Mouse (Mus musculus) MEL (cell line): ENCODE measurements at regions not wholly inside any gene's neighbourhood (a gene's known extent, or its start where the extent isn't known, plus 50 kb on each side); places are given as distances from the start of the nearest gene placed in this dataset.

Experiments
- BHLHE40 ChIP-seq: IDR thresholded peaks from 2 replicates; pipeline ENCODE4 v1.6.1; 2012; ENCODE audit warnings: low read depth, mild to moderate bottlenecking, inconsistent platforms, low read length, improper control_type of control experiment, borderline replicate concordance
- CHD2 ChIP-seq: IDR thresholded peaks from 2 replicates; pipeline ENCODE4 v1.6.1; 2011; ENCODE audit warnings: low read length, improper control_type of control experiment
- CTCF ChIP-seq, 3 experiments: IDR thresholded peaks in 2 of 3; conservative IDR thresholded peaks in 1 of 3; 2 replicates each; pipeline ENCODE4 v1.5.1; 2011 to 2012; ENCODE audit warnings: low read length in 3 of 3, low read depth in 2 of 3, mild to moderate bottlenecking in 2 of 3, improper control_type of control experiment in 1 of 3, inconsistent platforms in 1 of 3, mixed read lengths in 1 of 3, moderate library complexity in 1 of 3; ENCODE audit not compliant: control insufficient read depth in 1 of 3, insufficient read depth in 1 of 3, poor library complexity in 1 of 3, severe bottlenecking in 1 of 3
- ELF1 ChIP-seq: IDR thresholded peaks from 2 replicates; pipeline ENCODE4 v1.6.1; 2014; ENCODE audit warnings: low read depth, mild to moderate bottlenecking, inconsistent platforms, low read length, improper control_type of control experiment, moderate library complexity
- ETS1 ChIP-seq: IDR thresholded peaks from 2 replicates; pipeline ENCODE4 v1.6.1; 2012; ENCODE audit warnings: low read depth, mild to moderate bottlenecking, inconsistent platforms, low read length, improper control_type of control experiment, moderate library complexity
- MAFK ChIP-seq: IDR thresholded peaks from 2 replicates; pipeline ENCODE4 v1.6.1; 2011; ENCODE audit warnings: low read depth, mild to moderate bottlenecking, low read length, improper control_type of control experiment, borderline replicate concordance
- POLR2A ChIP-seq, 2 experiments: IDR thresholded peaks; 2 replicates each; pipeline ENCODE4 v1.6.1; 2011 to 2012; ENCODE audit warnings: low read length in 2 of 2, mild to moderate bottlenecking in 2 of 2, control low read depth in 1 of 2, improper control_type of control experiment in 1 of 2, low read depth in 1 of 2, moderate library complexity in 1 of 2; ENCODE audit not compliant: control insufficient read depth in 1 of 2, insufficient read depth in 1 of 2, poor library complexity in 1 of 2
- POLR2AphosphoS5 ChIP-seq: IDR thresholded peaks from 2 replicates; pipeline ENCODE4 v1.6.1; 2012; ENCODE audit warnings: low read depth, borderline replicate concordance, mild to moderate bottlenecking, inconsistent platforms, low read length, moderate library complexity, mixed read lengths
- RCOR1 ChIP-seq: IDR thresholded peaks from 2 replicates; pipeline ENCODE4 v1.6.1; 2012; ENCODE audit warnings: low read depth, mild to moderate bottlenecking, inconsistent platforms, low read length, improper control_type of control experiment
- TBP ChIP-seq: IDR thresholded peaks from 2 replicates; pipeline ENCODE4 v1.8.0; 2011; ENCODE audit warnings: low read depth, low read length, improper control_type of control experiment
- ZMIZ1 ChIP-seq: IDR thresholded peaks from 2 replicates; pipeline ENCODE4 v1.6.1; 2012; ENCODE audit warnings: low read depth, mild to moderate bottlenecking, inconsistent platforms, low read length, improper control_type of control experiment, moderate library complexity

GRCm38 (mm10) chr12:12776783-12777182 is 164.9 kb downstream of the Mycn start:
- TF ChIP-seq TBP (no peak), ZMIZ1 (no peak), ETS1 (no peak), BHLHE40 (no peak), RCOR1 (no peak), ELF1 (no peak), POLR2A (IDR thresholded peaks at IDR 0.05; ENCODE audit: control insufficient read depth in 1 of 2, insufficient read depth in 1 of 2, low read depth in 1 of 2, low read length in 2 of 2, poor library complexity in 1 of 2) (no peak), MAFK (no peak), CHD2 (no peak), POLR2AphosphoS5 (no peak), CTCF (IDR thresholded peaks at IDR 0.05 in 2 of 3, conservative IDR thresholded peaks at IDR 0.05 in 1 of 3; ENCODE audit: control insufficient read depth in 1 of 3, insufficient read depth in 1 of 3, low read depth in 2 of 3, low read length in 3 of 3, poor library complexity in 1 of 3, severe bottlenecking in 1 of 3) (no peak)
